Comparison of ENCODE assay signal across 28 mouse cellular contexts in the genomic region with DNA sequence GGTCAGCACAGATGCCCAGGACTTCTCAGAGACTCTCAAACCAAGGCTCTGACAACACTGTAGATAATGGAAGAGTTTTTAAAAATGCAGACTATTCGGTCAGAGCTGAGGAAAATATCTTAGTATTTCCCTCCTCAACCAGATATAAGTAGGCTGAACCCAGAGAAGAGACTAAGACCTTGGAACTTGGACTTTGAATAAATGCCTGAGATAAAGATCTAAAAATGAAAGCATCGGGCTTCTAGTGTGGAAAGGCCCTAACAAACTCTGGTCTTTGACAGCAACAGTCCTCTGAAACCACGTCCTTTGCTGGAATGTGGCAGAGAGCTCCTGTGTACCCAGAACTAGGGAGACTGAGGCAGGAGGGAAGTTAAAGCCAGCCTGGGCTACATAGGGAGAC. TPM values are rescaled to one million over a fixed set of nuclear protein-coding genes. Genes with fewer than 3 reads are reported as not detected.
DNase-seq lines count a peak whose midpoint lies in the region; ATAC-seq and TF ChIP-seq lines count a peak whose summit lies in the region.
"Had no signal": no experiment of that assay in that cellular context is flagged by ENCODE, and none has a peak within 500 bp of the region (broad histone marks: within the 10 kb centered on the region; RNA-seq: fewer than 3 reads in every experiment).

Baat (minus strand) TSS at position 172 of the 400 bp plus-strand sequence.

- 51% methylated on average over 3 of the region's 3 CpGs for WGBS in liver, postnatal 0 days (ENCODE audit: insufficient replicate concordance)
- WGBS in liver, embryonic 11.5 days, result 53% methylated on average over 3 of the region's 3 CpGs
- 54% methylated on average over 3 of the region's 3 CpGs for WGBS in intestine, embryonic 16.5 days
- 52% methylated on average over 3 of the region's 3 CpGs for WGBS in lung, adult 2 months

- no peak for TF ChIP-seq EP300 in liver, postnatal 0 days (IDR thresholded peaks at IDR 0.05; ENCODE audit: low read depth)

- H3K9me3 ChIP-seq in liver, postnatal 0 days (ENCODE audit: low read length), result no peaks in the 10 kb centered on the region
- H3K9me3 ChIP-seq in liver, embryonic 11.5 days (ENCODE audit: control insufficient read depth, low read length), result no peaks in the 10 kb centered on the region
- no peaks in the 10 kb centered on the region for H3K9me3 ChIP-seq in intestine, embryonic 16.5 days (ENCODE audit: control insufficient read depth, low read length)
- H3K9me3 ChIP-seq: embryonic facial prominence, embryonic 12.5 days; embryonic facial prominence, embryonic 15.5 days; forebrain, embryonic 12.5 days; forebrain, embryonic 15.5 days; hindbrain, embryonic 10.5 days; hindbrain, embryonic 13.5 days had no signal

- no peak within 1 kb of the TSS for H3K4me3 ChIP-seq in liver, postnatal 0 days (ENCODE audit: low read depth, low read length)
- H3K4me3 ChIP-seq in liver, embryonic 11.5 days (ENCODE audit: low read depth, low read length), result no peak within 1 kb of the TSS
- H3K4me3 ChIP-seq in intestine, embryonic 16.5 days (ENCODE audit: low read length), result no peak within 1 kb of the TSS
- no peak within 1 kb of the TSS for H3K4me3 ChIP-seq in lung, adult 2 months (replicated peaks; ENCODE audit: extremely low read depth, low read depth, low read length)
- H3K4me3 ChIP-seq: embryonic facial prominence, embryonic 12.5 days; embryonic facial prominence, embryonic 15.5 days; forebrain, embryonic 12.5 days; forebrain, embryonic 15.5 days; hindbrain, embryonic 10.5 days; hindbrain, embryonic 13.5 days had no signal

- no peaks in the 10 kb centered on the region for H3K27me3 ChIP-seq in liver, postnatal 0 days (ENCODE audit: insufficient read depth, low read length)
- H3K27me3 ChIP-seq in liver, embryonic 11.5 days (replicated peaks; ENCODE audit: control insufficient read depth, insufficient read depth, low read length), result no peaks in the 10 kb centered on the region
- no peaks in the 10 kb centered on the region for H3K27me3 ChIP-seq in intestine, embryonic 16.5 days (replicated peaks; ENCODE audit: control insufficient read depth, insufficient read depth, low read length)
- H3K27me3 ChIP-seq: embryonic facial prominence, embryonic 12.5 days; embryonic facial prominence, embryonic 15.5 days; forebrain, embryonic 12.5 days; forebrain, embryonic 15.5 days; hindbrain, embryonic 13.5 days had no signal

- H3K27ac ChIP-seq in liver, postnatal 0 days (ENCODE audit: low read depth), result peak within 1 kb of the TSS; percentile 76
- H3K27ac ChIP-seq in liver, embryonic 11.5 days (ENCODE audit: low read depth, low read length), result no peak within 1 kb of the TSS
- H3K27ac ChIP-seq in intestine, embryonic 16.5 days (ENCODE audit: low read length), result peak within 1 kb of the TSS; percentile 14; the same call in 1 of the 2 replicates
- H3K27ac ChIP-seq: embryonic facial prominence, embryonic 12.5 days; embryonic facial prominence, embryonic 15.5 days; forebrain, embryonic 12.5 days; forebrain, embryonic 15.5 days; hindbrain, embryonic 10.5 days; hindbrain, embryonic 13.5 days had no signal

- H3K9ac ChIP-seq in liver, postnatal 0 days (replicated peaks), result peak within 1 kb of the TSS; percentile 31
- H3K9ac ChIP-seq in liver, embryonic 11.5 days (ENCODE audit: low read depth, low read length), result no peak within 1 kb of the TSS
- H3K9ac ChIP-seq in intestine, embryonic 16.5 days (ENCODE audit: low read depth, low read length), result no peak within 1 kb of the TSS
- H3K9ac ChIP-seq: embryonic facial prominence, embryonic 12.5 days; embryonic facial prominence, embryonic 15.5 days; forebrain, embryonic 12.5 days; forebrain, embryonic 15.5 days; hindbrain, embryonic 13.5 days had no signal

- no peak for TF ChIP-seq POLR2A in lung, adult 2 months (IDR thresholded peaks at IDR 0.05; ENCODE audit: borderline replicate concordance, extremely low read depth, low read depth, low read length)

- TF ChIP-seq CTCF in liver, postnatal 0 days (IDR thresholded peaks at IDR 0.05; ENCODE audit: low read depth), result no peak
- no peak for TF ChIP-seq CTCF in lung, adult 2 months (IDR thresholded peaks at IDR 0.05; ENCODE audit: insufficient read depth, low read length)

- H3K4me2 ChIP-seq in liver, postnatal 0 days (ENCODE audit: low read depth, low read length), result peak within 1 kb of the TSS; percentile 42
- H3K4me2 ChIP-seq in liver, embryonic 11.5 days, result no peak within 1 kb of the TSS
- no peak within 1 kb of the TSS for H3K4me2 ChIP-seq in intestine, embryonic 16.5 days (ENCODE audit: low read depth, low read length)
- H3K4me2 ChIP-seq: embryonic facial prominence, embryonic 12.5 days; embryonic facial prominence, embryonic 15.5 days; forebrain, embryonic 12.5 days; forebrain, embryonic 15.5 days; heart, embryonic 11.5 days; hindbrain, embryonic 13.5 days had no signal

- peaks cover 8% of the 10 kb centered on the region for H3K4me1 ChIP-seq in liver, postnatal 0 days (ENCODE audit: insufficient read depth)
- no peaks in the 10 kb centered on the region for H3K4me1 ChIP-seq in liver, embryonic 11.5 days (replicated peaks; ENCODE audit: control insufficient read depth, insufficient read depth, low read length)
- peaks cover 6% of the 10 kb centered on the region; the same call in 1 of the 2 replicates for H3K4me1 ChIP-seq in intestine, embryonic 16.5 days (ENCODE audit: control insufficient read depth, insufficient read depth, low read length)
- H3K4me1 ChIP-seq in lung, adult 2 months (ENCODE audit: control insufficient read depth, insufficient read depth, low read length), result no peaks in the 10 kb centered on the region
- H3K4me1 ChIP-seq: embryonic facial prominence, embryonic 12.5 days; embryonic facial prominence, embryonic 15.5 days; forebrain, embryonic 12.5 days; forebrain, embryonic 15.5 days; hindbrain, embryonic 10.5 days; hindbrain, embryonic 13.5 days had no signal

- H3K36me3 ChIP-seq in liver, postnatal 0 days (replicated peaks; ENCODE audit: insufficient read depth, low read length), result no peaks in the 10 kb centered on the region
- H3K36me3 ChIP-seq in liver, embryonic 11.5 days (ENCODE audit: control insufficient read depth, insufficient read depth, low read length), result no peaks in the 10 kb centered on the region
- H3K36me3 ChIP-seq in intestine, embryonic 16.5 days (ENCODE audit: control insufficient read depth, insufficient read depth, low read length), result no peaks in the 10 kb centered on the region
- H3K36me3 ChIP-seq: embryonic facial prominence, embryonic 12.5 days; embryonic facial prominence, embryonic 15.5 days; forebrain, embryonic 12.5 days; forebrain, embryonic 15.5 days; hindbrain, embryonic 13.5 days had no signal

- peak; percentile 43 for DNase-seq in kidney, adult 9 months
- no peak for DNase-seq in kidney, postnatal 4 days
- no peak for DNase-seq in liver, postnatal 0 days
- DNase-seq in liver, embryonic 11.5 days (ENCODE audit: low spot score), result no peak
- DNase-seq in lung, adult 2 months, result no peak
- DNase-seq: adrenal gland, postnatal 10 days; cerebellum, adult 11 months; cerebellum, adult 2 months; cerebellum, adult 9-11 months; cerebellum, postnatal 25 days; gastrocnemius, postnatal 25 days; heart, adult 18-20 months; heart, postnatal 36 days had no signal

- no peak for ATAC-seq in liver, postnatal 0 days
- ATAC-seq in liver, embryonic 11.5 days (replicated peaks; ENCODE audit: low FRiP score), result no peak
- peak; percentile 62 for ATAC-seq in intestine, embryonic 16.5 days
- no peak for ATAC-seq in erythroid progenitor cell, adult 5-6 weeks (replicated peaks; ENCODE audit: low FRiP score, poor library complexity, severe bottlenecking)
- ATAC-seq: activated CD4-positive, CD25-positive, alpha-beta regulatory T cell, adult 4 months; CD4-positive, CD25-positive, alpha-beta regulatory T cell, adult 4 months; forebrain, embryonic 15.5 days; hindbrain, embryonic 16.5 days had no signal

RNA-seq across cellular contexts. Expression of gene Baat, which starts in this region (rescaled TPM):
- polyA plus RNA-seq in liver, postnatal 0 days (2015; fragmentation: Nextera tagmentation; extraction: Ambion mirVana), result 16.6 and 18.2 TPM in 2 replicates
- 0.25 TPM in 1 of 2 replicates, not detected in the other for polyA plus RNA-seq in liver, embryonic 11.5 days (2014; fragmentation: Nextera tagmentation; extraction: Ambion mirVana)
- 0.20 and 0.53 TPM in 2 replicates for polyA plus RNA-seq in intestine, embryonic 16.5 days (2015; fragmentation: Nextera tagmentation; extraction: Ambion mirVana)
- 0.06 TPM in 1 of 2 replicates, not detected in the other for polyA plus RNA-seq in lung, adult 2 months (2012; rRNA removed)
- total RNA-seq in erythroid progenitor cell, adult 5-6 weeks (2015; ENCODE audit: low replicate concordance), result 2.9 TPM in 1 of 2 replicates, not detected in the other
- 0.51 and 1.8 TPM in 2 replicates for total RNA-seq in erythroid progenitor cell, adult 5-6 weeks (2017; ENCODE audit: low replicate concordance)
- total RNA-seq: common myeloid progenitor, adult 5-6 weeks; heart, adult 18-20 months had no signal
- polyA plus RNA-seq: activated CD4-positive, CD25-positive, alpha-beta regulatory T cell, adult 4 months; CD4-positive, CD25-positive, alpha-beta regulatory T cell, adult 4 months; embryonic facial prominence, embryonic 15.5 days; forebrain, embryonic 15.5 days; gonadal fat pad, adult 2 months; heart, postnatal 0 days; hindbrain, embryonic 13.5 days; hindbrain, embryonic 16.5 days had no signal

Comparison
In these comparisons a context has a peak if more than half of its experiments do, and no peak if none do; other contexts are left out.
1. RNA of gene Baat (polyA plus RNA-seq): 16.6 to 18.2 TPM in liver, postnatal 0 days; 0.25 TPM in liver, embryonic 11.5 days, 0.20 to 0.53 TPM in intestine, embryonic 16.5 days and 0.06 TPM in lung, adult 2 months; every median in the first group is over 10 times any median in the second.
2. Peak in ATAC-seq and H3K27ac ChIP-seq in intestine, embryonic 16.5 days; RNA of the gene not detected or under 1 TPM.